Mouse (Mus musculus) spleen, adult 2 months (tissue): Measurements from ENCODE around the gene Dpm2.

Experiments
- CTCF ChIP-seq: fragments of 200-500 bp; IDR thresholded peaks from 2 replicates; pipeline ENCODE4 v1.5.1; 2011; ENCODE audit warnings: mild to moderate bottlenecking, inconsistent platforms; ENCODE audit not compliant: insufficient read depth, insufficient read length, insufficient replicate concordance; ENCODE audit errors: extremely low read depth
- POLR2A ChIP-seq: fragments of 200-500 bp; IDR thresholded peaks from 2 replicates; pipeline ENCODE4 v1.6.1; 2011; ENCODE audit warnings: low read depth, low read length, inconsistent platforms

GRCm38 (mm10) chr2:32525816-32526215 lies 44.8 kb upstream of the Dpm2 start:
- TF ChIP-seq CTCF (no peak), POLR2A (no peak)
